Mouse (Mus musculus) adrenal gland, adult 18-20 months (tissue): ENCODE data around the gene 2010111I01Rik. TPM values are rescaled to one million over a fixed set of nuclear protein-coding genes. Genes with fewer than 3 reads are reported as not detected.
"Not testable (repeated sequence)": the region's sequence is repeated elsewhere in the genome, so short reads cannot be mapped to it uniquely, and the experiment has no call there.

Experiments
- DNase-seq, 2 experiments: peaks; one replicate each; pipeline ENCODE4 v3.0.0; 2021 to 2022; ENCODE audit warnings: low spot score in 2 of 2
- total RNA-seq, 2 experiments: library from RNA; stranded (reverse); gene quantifications; 1 replicate in 1 of 2; 2 replicates in 1 of 2; pipeline ENCODE4 v1.2.3; 2021

The 2010111I01Rik gene
- total RNA-seq, 2 experiments from 2014 or later: 93.2 to 108 TPM

- no peak for DNase-seq
Measured at GRCm38 (mm10) chr13:63073911-63074675, 109.4 kb downstream of the 2010111I01Rik start.

GRCm38 (mm10) chr13:63074676-63074991, 109.9 kb downstream of the 2010111I01Rik start:
- no peak for DNase-seq

DNA sequence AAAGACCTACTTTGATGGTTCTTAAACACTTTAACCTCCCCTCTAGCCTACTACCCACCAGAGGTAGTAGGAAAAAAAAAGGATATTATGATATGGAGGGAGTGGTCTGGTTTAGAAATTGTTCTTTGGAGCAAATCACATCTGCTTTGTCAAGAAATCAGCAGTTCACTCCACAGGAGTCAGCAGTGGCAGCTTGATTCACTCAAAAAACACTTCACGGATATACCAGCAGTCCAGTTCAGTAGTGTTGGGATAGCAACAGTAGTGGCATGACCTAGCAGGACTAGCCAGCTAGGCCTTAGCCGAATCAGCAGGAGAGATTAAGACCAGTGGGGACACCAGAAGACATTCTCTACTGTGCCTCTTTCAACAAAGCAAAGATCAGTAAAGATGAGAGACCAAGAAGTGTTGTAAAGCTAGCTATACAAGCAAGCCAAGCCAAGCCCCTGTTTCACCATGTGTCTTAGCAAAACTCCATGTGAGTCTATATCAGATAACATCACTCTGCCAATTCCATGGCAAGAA, 110.7 kb downstream of the 2010111I01Rik start:
- DNase-seq: no peak

DNA sequence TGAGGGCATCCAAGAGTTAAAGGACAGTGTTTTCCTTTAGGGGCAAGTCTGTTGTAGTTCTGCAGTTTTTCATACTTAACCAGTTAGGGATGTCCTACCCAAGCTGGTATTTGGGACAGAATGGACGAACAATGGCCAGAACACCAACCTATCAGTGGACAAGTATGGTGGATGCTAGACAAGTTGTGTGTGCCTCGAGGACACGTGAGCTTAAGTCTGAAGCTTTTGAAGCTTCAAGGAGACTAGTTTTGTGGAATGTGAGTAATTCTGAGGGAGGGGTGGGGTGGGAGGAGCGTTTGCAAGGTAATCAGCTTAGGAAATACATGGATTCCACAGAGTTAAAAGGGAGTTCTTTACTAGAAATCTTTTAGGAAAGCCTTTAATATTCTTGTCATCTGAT, 115.5 kb downstream of the 2010111I01Rik start:
- no peak for DNase-seq

GRCm38 (mm10) chr13:63080823-63081222, 116.1 kb downstream of the 2010111I01Rik start:
- no peak for DNase-seq

DNA sequence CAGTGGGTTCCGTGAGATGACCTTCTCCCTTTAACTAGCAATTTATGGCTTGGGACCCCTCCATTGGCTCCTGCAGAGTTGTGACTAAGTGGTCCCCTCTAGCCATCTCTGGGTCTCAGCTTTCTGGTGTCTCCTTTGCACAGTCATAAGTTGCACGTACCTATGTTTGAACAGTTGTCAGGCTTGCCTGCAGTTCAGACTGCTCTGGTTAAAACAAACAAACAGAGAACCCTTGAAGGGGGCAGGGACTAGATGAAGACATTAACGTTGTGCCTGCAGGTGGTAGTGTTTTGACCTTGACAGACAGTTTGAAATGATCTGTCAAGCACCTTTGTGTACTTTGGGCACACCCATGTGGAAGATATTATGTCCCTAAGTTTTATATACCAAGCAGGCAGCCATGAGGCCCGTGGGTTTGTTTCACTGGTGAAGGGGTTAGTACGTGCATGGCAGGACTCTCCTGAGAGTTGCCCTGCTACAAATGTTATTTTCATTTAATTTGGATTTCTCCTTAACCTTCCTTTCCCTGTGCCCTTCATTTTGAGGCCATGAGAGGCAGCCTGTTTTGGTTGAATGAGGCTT, 118.0 kb downstream of the 2010111I01Rik start:
- no peak for DNase-seq

GRCm38 (mm10) chr13:63083139-63083538, 118.4 kb downstream of the 2010111I01Rik start:
- DNase-seq: not testable (repeated sequence)

DNA sequence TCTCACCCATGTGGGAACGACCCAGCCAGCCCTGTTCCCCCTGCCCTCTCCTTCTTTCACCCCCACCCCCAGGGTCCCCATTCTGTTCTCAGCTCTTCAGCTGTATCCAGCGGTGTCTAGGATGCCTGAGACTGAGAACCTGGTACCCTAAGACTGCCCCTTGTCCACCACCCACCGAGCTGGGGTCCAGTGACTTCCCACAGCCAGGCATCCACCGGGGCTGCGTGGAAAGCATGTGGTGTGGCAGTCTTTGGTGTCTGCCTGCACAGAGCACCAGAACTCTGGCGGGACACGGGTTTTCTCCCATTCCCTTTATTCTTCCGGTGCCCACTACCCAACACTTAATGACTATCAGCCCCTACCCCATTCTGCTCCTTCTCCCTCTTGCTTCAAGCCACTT, 119.0 kb downstream of the 2010111I01Rik start:
- no peak for DNase-seq

DNA sequence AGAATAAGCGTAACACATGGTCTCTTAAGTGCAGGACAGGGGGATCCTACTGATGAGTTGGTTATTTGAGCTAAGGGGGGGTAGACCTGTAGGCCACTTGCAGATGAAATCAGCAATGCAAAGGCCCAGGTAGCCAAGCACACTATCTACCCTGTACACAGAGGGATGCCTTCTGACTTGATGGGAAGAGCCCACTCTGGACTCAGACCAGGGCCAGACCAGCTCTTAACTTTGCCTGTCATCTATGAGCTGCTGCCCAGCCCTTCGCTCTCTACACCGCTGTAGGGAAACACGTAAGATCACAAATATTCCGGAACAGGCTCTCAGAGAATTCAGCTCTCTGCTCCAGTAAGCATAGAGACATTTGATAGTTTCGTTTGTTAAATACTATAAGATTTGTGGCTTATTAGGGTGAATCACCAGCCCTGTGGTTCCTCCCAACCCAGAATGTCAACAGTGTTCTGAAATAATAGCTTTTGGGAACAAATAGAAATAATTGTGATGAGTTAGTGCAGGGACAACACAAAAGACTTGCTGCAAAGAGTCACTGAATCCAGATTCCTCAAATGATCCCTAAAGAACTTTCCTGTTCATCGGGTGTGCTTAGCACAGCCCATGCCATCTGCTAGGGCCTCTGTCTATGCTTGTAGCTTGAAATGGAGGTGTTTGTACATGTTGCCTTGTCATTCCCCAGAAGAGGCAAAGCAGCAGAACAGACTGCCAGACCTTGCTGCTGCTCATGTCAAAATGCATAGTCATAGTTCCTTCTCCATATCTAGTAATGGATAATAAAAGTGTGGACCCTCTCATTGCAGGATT, 123.4 kb downstream of the 2010111I01Rik start:
- DNase-seq: no peak

DNA sequence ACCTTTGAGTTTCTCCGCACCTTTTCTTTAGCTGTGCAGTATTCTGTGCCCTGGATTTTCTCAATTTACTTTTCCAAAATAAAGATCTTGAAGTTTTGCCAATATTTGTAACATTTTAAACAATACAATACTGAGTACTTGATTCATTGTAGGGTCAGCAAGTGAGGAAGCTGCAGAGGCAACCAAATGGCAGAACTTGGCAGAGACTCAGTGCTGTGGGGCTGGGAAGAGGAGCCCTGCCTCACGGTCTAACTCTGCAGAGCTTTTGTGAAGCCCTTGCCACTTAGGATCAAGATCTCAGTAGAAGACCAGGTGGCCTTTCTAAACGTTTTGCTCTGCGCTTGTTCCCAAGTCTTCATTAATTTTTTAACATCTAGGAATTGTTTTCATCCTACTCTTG, 124.8 kb downstream of the 2010111I01Rik start:
- no peak for DNase-seq

- DNase-seq: no peak
Measured at GRCm38 (mm10) chr13:63091246-63091645, 126.6 kb downstream of the 2010111I01Rik start.

DNA sequence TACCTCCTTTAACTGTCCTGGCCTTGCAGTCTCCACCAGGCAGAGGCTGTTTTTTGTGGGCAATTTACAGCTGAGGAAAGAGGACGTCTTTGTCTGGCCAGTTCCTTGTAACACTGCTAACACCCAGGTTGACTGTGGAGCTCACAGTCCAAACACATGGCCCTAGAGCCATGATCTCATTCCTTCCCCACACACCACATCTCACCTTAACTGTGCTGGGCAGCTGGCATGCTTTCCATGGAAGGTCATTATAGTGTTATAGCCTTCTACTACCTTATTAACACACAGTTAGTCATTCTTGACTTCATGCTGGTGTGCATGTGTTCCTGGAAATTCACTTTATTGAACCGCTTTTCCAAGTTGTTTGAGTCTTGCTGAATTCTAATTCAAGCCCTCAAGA, 127.6 kb downstream of the 2010111I01Rik start:
- no peak for DNase-seq

DNA sequence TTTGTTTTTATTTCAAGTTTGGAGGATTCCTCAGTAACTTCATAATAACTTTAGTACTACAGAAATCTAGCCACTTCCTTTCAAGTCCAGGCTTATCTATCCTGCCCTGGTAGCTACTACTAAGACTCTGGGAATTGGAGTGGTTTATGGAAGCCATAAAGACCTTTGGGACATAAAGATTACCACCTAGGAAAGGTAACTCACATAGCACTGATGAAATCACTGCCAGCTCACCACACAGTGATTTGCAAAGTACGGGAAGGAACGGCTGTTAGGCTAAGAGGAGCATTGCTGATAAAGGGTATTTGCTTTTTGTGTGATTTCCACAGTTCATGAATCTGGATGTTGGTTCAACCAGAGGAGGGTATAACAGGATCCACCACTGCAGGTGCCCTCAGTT, 128.2 kb downstream of the 2010111I01Rik start:
- DNase-seq: no peak

DNA sequence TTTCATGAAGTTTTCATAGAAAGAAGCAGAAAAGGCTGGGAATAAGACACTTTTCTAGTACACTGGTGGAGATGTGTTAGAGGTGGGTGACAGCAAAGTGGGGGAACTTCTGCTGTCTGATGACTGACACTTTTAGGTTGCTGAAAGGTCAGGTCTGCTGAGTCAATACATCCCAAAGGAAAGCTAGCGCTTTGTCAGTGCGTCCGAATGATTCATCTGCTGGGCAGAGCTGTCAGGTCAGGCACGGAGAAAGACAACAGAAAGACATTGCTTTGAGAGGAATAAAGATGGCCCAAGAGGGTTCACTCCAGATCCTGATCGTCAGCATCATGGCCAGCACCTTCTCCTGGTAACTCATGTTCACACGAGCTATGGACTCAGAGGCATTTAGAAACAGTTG, 128.9 kb downstream of the 2010111I01Rik start:
- DNase-seq: no peak

DNA sequence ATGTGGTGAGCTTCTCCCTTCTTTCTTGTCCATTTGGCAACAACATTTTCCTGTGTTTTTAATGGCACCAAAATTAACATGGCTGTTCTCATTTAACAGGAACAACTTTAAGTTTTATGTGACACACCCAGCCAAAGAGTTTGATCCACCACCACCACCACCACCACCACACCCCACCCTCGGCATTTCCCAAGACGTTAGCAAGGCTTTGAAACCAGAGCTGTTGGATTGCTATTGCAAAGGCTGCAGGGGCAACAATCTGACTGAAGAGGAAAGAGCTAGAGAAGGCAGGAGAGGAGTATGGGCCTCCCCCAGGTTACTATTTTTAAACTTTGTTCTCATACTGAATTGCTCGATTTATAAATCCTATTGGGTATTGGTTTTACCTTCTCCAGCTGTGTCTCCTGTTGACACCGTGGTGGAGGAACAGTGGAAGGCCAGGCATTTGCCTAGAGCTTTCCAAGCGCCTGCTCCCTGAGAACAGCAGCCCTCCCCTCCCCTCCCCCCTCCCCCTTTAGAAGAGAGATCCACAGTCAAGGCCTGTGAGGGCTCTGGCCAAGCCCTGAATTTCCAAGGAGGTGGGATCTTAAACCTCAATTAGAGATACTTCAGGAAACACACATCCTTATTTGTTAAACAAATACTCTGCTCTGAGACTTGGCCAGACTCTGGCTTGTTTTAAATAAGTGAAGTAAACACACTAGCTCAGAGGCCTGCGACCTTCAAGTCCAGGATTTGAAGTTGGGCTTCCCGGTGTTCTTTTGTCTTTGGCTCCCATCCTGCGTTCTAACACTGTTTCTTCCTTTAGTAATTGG, 129.8 kb downstream of the 2010111I01Rik start:
- DNase-seq: no peak

DNA sequence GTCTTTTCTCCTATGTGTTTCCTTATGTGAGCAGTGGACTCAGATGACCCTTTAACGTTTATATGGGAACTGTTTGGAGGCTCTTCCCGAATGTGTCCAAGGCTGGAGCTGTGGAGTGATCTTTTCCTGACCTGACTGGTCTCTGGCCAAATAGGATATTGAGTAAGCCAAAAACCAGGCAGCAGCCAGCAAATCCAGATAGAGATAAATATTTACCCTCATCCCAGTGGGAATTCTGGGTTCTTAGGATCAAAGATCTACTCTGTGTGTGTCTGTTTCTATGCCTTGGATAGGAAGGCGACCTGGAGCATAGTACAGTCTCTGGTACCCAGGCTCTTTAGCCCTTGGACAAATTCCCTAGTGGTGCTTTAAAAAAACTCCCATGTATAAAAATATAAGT, 132.1 kb downstream of the 2010111I01Rik start:
- DNase-seq: no peak

DNA sequence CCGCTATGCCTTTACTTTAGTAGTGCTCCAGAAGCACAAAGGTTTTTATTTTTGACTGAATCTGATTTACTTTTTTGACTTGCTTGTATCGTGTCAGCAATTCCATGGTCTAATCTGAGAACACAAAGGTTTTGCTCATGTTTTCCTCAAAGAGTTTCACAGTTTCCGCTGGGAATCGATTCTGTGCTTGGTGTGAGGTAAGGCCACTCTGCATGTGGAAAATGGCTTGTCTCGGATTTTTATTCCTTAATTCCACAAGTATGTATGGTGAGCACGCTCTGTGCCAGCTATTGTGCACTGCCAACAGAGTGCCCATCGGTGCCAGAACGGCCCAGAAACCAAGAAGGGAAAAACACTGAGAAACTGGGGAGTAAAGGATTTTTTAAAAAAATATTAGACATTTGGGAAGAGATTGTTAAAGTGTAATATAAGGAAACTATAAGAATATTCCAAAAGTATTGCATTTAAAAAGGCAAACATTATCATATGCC, 132.8 kb downstream of the 2010111I01Rik start:
- no peak for DNase-seq

DNA sequence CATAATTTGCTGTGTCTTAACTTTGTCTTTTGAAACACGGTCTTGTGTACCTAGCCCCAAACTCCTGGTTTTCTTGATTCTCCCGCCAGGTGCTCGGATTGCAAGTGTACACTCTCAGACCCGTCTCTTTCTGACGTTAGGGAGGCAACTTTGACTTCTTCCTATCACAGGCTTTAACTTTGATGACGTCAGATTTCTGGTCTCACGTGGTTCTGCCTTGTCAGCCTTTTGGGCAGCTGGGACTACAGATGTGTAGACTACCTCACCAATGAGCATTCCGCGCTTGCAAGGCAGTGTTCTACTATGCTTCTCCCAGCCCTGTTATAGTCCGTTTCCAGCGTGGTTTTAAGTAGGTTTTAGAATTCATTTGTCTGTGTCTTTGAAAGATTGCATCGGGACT, 137.1 kb downstream of the 2010111I01Rik start:
- no peak for DNase-seq

DNA sequence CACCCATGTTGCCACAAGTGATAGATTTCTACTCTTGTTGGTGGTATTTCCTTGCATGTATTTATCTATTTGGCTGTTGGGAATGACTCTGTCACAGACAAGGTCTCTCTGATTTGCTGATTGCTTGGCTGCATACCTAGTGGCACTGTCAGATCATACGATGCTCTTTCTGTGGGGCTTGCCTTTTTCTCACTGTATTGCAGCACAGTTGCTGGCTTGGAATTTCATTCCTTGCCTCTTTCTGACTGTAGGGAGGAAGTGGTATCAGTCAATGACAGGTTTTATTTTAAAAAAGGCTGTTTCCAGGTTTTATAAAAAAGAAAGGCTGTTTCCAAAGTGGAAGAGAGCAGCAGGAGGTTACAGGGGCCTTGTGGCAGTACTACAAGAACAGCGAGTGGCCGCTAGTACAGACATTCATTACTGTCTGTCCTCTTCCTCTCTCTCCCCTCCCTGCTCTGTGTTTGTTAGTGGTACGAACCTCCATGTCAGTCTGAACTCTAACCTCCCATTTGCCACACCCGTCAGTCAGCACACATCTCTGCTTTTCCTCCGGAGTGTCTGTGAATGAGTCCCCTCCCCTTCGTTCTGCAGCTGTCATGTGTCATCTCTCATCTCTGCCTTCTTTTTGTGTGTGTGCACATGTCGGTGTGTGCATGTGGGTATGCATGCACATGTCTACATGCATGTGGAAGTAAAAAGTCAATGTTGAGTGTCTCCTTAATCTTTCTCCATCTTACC, 138.3 kb downstream of the 2010111I01Rik start:
- DNase-seq: no peak

GRCm38 (mm10) chr13:63106574-63106973, 141.9 kb downstream of the 2010111I01Rik start:
- no peak for DNase-seq
